Mouse (Mus musculus) liver, postnatal 0 days (tissue): ENCODE measurements around the gene Treh.

Experiments
- CTCF ChIP-seq: sonication (generic); IDR thresholded peaks from 2 replicates; pipeline ENCODE4 v1.5.1; 2016; ENCODE audit warnings: antibody characterized with exemption, low read depth
- EP300 ChIP-seq: IDR thresholded peaks from 2 replicates; pipeline ENCODE4 v1.6.1; 2016; ENCODE audit warnings: antibody characterized with exemption, low read depth, mild to moderate bottlenecking

DNA sequence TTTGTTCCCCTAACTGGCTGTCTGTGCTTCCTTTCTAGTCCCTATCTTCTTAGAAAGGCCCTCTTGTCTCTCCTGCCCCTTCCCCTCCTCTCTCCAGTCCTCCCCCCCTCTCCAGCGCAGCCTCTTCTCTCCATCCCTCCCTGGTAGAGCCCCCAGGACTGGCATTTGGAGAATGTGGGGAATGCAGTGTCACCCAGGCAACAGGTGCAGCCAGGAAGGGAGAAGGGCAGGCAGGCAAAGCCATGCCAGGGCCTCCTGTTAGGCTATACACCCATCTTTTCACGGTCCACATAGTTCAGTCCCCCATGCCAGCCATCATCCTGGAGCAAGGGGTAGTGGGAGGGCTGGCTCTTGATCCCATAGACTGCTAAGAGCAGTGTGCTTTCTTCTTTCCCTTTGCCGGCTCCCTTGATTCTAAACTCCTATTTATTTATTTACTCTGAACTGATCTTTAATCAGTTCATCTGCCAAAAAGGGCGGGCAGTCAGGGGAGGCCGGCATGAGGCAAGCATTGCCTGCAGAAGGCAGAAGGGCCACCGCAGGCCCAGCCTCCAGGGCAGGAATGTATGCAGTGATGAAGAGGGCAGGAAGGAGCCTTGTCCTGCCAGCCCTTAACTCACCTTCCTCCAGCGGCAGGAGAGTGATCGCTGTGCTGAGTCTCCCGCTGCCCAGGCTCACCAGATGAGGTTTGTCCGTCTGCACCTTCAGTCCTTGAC, 53.6 kb downstream of the Treh start:
- no peak for TF ChIP-seq CTCF
- no peak for TF ChIP-seq EP300
